Mouse (Mus musculus) neural tube, embryonic 10.5 days (tissue): ENCODE results near the gene Ranbp10.

Experiments
- DNase-seq: peaks from one replicate; pipeline ENCODE4 v3.0.0-alpha.2; 2017; ENCODE audit warnings: low spot score; ENCODE audit errors: extremely low spot score

Gene Ranbp10

GRCm38 (mm10) chr8:105719637-105720036, 107.5 kb downstream of the Ranbp10 start:
- DNase-seq, result no peak
